Mouse (Mus musculus) adrenal gland, postnatal 25 days (tissue): ENCODE measurements around the gene Dbn1. TPM values are rescaled to one million over a fixed set of nuclear protein-coding genes. Genes with fewer than 3 reads are reported as not detected.
"Not testable (repeated sequence)": the region's sequence is repeated elsewhere in the genome, so short reads cannot be mapped to it uniquely, and the experiment has no call there.

Experiments used
- DNase-seq: peaks from one replicate; pipeline ENCODE4 v3.0.0; 2021; ENCODE audit warnings: mixed read lengths
- microRNA-seq, 2 experiments: library from miRNA; unstranded; fragments of <30 nt; microRNA quantifications; one replicate each; pipeline ENCODE4 v1.2.0; 2021
- total RNA-seq: library from RNA; stranded (reverse); gene quantifications from 2 replicates; pipeline ENCODE4 v1.2.3, GENCODE M21; 2021

Dbn1 gene
- total RNA-seq, 1 experiment from 2014 or later: 19.1 TPM

- no peak for DNase-seq
Observed at GRCm38 (mm10) chr13:55449679-55450441, 38.1 kb downstream of the Dbn1 start.

DNA sequence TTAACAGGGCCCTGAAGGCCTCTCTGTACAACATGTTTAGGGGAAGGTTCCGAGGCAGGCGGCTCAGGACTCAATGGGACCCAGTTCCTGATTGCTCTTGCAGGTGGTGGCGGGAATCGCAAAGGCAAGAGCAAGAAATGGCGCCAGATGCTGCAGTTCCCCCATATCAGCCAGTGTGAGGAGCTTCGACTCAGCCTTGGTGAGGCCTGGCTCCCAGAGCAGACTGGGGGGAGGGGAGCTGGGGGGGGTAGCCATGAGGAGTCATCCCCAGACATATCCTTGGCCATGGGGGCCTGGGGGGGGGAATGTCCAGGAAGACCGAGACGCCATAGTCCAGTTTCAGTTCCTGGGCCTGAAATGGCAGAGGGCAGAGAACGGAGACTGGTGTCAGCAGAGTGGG, 38.7 kb downstream of the Dbn1 start:
- peak; percentile 1 for DNase-seq

- peak; percentile 0 for DNase-seq
Observed at GRCm38 (mm10) chr13:55448131-55448530, 39.8 kb downstream of the Dbn1 start.

- DNase-seq: no peak
Observed at GRCm38 (mm10) chr13:55447543-55447943, 40.4 kb downstream of the Dbn1 start.

DNA sequence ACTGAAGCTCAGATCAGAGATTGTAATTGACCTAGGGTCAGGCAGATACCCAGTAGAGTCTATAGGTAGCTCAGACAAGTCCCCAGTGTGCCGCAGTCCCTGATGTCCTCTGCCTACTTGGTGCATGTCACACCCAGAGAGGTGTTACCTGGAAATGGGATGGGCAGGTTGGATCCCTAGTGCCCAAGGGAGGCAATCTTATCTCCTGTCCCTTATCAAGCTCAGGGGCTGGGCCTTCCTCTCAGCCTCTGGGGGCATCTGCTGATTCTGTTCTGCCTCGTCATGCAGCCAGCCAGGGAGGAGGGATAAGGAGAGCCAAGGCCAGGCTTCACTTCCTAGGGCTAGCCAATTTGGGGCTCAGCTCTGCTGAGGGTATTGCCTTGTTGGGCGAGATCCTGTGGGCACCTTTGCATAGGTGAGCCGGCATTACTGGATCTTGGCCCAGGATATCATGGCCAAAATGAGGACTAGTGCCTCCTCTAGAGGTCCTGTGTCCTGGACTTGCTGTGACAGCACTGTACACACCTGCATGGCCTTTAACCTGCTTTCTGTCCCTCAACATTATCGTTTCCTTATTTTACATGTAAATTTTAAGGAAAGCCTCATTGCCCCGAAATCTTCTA, 41.3 kb downstream of the Dbn1 start:
- peak; percentile 1 for DNase-seq

GRCm38 (mm10) chr13:55445361-55446091, 42.4 kb downstream of the Dbn1 start:
- no peak for DNase-seq

- DNase-seq: peak; percentile 99
Observed at GRCm38 (mm10) chr13:55444937-55445315, 43.0 kb downstream of the Dbn1 start, which contains the start of gene Grk6. Gene Grk6 (plus strand): TSS chr13:55445072.

GRCm38 (mm10) chr13:55444286-55444936, 43.5 kb downstream of the Dbn1 start:
- peak; percentile 85 for DNase-seq

- no peak for DNase-seq
Observed at GRCm38 (mm10) chr13:55443799-55444285, 44.1 kb downstream of the Dbn1 start.

DNA sequence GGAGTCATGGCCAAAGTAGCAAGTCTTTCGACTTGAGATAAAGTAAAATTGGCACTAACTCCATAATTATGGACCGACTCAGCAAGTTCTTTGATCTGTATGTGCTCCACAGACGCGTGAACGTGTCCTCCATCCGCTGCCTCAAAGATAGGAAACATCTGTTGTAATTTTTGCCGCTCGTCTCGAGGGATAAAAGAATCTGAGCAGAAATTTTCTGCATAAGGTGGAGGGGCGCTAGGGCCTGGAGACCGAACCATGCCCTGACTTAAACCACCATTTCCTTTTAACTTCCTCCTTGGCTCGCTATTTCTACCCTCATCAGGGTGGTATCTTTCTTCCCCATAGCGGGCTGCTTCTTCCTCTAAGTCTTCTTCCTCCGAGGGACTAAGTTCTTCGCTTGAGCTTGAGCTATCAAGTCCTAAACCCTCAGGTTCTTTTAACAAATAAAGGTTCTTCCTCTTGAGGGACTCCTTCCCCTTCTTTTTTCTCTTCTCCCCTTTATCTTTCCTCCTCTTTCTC, 50.7 kb downstream of the Dbn1 start:
- not testable (repeated sequence) for DNase-seq

DNA sequence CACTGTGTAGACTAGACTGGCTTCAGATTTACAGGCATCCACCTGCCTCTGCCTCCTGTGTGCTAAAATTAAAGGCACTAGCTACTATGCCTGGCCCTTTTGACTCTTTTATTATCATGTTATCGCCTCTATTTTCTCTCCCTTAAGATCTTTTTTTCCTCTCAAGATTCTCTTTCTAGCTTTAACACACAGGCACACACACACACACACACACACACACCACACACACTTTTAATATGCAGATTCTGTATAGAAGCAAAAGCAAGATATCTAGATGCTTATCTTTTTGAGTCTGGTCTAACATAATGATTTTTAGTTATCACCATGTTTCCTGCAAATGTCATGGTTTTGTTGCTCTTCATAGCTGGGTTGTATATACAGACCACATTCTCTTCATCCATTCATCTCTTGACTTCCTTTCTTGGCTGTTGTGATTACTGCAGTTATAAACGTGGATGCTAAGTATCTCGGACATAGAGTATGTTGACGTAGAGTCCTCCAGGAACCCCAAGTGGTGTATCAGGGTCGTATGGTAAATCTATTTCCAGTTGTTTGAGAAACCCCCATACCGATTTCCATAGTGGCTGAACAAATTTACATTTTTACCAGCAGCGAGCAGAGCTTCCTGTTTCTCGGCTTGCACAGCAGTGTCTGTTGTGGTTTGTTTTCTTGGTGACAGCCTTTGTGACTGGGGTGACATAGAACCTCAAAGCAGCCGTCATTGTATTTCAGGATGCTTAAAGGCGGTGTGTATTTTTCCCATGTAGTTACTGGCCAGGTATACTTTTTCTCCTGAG, 55.8 kb downstream of the Dbn1 start:
- no peak for DNase-seq

GRCm38 (mm10) chr13:55430566-55430965, 57.3 kb downstream of the Dbn1 start:
- DNase-seq: peak; percentile 46

DNA sequence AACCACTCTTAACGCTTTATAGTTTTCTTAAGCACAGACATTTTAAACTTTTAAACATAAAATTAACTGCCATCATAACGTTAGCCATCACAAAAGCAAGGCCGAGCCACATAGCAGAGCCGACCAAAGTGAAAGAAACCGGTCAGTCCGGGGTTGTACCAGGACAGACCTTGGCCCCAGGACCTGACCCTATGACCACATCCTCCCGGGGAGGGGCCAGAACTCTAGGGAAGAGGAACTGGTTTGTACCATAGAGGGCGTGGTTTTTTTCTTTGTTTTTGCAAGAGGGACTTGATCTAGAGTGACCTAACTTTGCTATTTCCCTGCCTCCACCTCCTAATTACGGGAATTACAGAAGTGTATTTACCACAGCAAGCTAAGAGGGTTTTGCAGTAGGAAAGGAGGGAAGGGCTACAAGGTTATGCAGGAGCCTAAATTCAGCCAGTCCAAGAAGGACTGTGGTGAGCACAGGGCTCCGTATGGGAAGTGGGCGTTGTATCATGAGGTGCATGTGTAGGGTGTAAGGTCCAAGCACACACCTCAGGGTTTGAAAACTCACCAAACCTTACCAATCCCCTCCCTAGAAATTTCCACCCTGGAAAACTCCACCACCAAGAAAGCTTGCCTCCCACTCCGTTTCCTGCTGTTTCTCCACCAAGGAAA, 58.6 kb downstream of the Dbn1 start:
- peak; percentile 58 for DNase-seq

DNA sequence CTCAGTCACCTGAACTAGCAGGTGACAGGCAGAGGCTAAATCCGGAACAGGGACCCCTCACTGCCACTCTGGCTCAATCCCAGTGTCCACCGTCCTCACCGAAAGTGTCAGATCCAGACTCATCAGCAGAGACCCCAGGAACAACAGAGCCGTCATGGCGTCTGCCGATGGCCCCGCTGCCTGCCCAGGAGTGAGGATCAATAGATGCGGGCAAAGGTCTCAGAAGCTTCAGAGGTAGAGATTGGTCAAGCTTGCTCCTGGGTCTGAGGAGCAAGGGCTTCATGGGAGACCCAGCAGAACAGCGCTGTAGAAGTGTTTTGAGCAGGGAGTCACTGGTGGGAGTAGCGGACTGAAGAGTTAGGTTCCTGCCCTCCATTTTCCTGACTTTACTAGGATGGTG, 61.3 kb downstream of the Dbn1 start, which contains the start of gene F12:
Gene F12, minus strand, starts transcription at position 181 of the 400 bp plus-strand sequence.
- no peak for DNase-seq

Small RNA genes lying within 50 kb of the gene (microRNA-seq; reads per million reads assigned to microRNA genes)
- gene Mir6943: 0.69 to 1.8 reads per million in 2 experiments
- gene Mir6944: 1.0 to 3.2 reads per million in 2 experiments
- gene Mir6945: 0 to 0.69 reads per million in 2 experiments

Other genes starting within 250 kb of the Dbn1 start
- 153 and 156 TPM in 2 replicates for gene Prelid1, start 167.6 kb downstream of the Dbn1 start, total RNA-seq
- gene Rab24, start 166.2 kb downstream of the Dbn1 start, total RNA-seq: 58.0 and 87.0 TPM in 2 replicates
- 5.0 and 8.3 TPM in 2 replicates for gene Mxd3, start 158.3 kb downstream of the Dbn1 start, total RNA-seq
- 107 and 109 TPM in 2 replicates for gene Lman2, start 125.3 kb downstream of the Dbn1 start, total RNA-seq
- gene Rgs14, start 118.4 kb downstream of the Dbn1 start, total RNA-seq: 0.70 and 0.86 TPM in 2 replicates
- gene Slc34a1, start 89.9 kb downstream of the Dbn1 start, total RNA-seq: not detected in 2 replicates
- not detected in 2 replicates for gene Pfn3, start 72.9 kb downstream of the Dbn1 start, total RNA-seq
- gene F12, start 61.3 kb downstream of the Dbn1 start, total RNA-seq: 0.15 and 3.3 TPM in 2 replicates
- 47.9 and 62.1 TPM in 2 replicates for gene Grk6, start 43.0 kb downstream of the Dbn1 start, total RNA-seq
- 3.8 and 3.9 TPM in 2 replicates for gene Prr7, start 23.8 kb downstream of the Dbn1 start, total RNA-seq
- 17.6 and 18.7 TPM in 2 replicates for gene Pdlim7, start 25.6 kb upstream of the Dbn1 start, total RNA-seq
- gene Dok3, start 41.2 kb upstream of the Dbn1 start, total RNA-seq: 3.4 and 4.4 TPM in 2 replicates
- gene Ddx41, start 48.5 kb upstream of the Dbn1 start, total RNA-seq: 52.6 and 57.3 TPM in 2 replicates
- gene Fam193b, start 83.0 kb upstream of the Dbn1 start, total RNA-seq: 75.2 and 75.3 TPM in 2 replicates
- 144 and 170 TPM in 2 replicates for gene Tmed9, start 85.6 kb upstream of the Dbn1 start, total RNA-seq
- gene B4galt7, start 111.8 kb upstream of the Dbn1 start, total RNA-seq: 16.4 and 19.7 TPM in 2 replicates
- gene Caml, start 134.9 kb upstream of the Dbn1 start, total RNA-seq: 37.4 and 37.7 TPM in 2 replicates
- 39.2 and 48.2 TPM in 2 replicates for gene Ddx46, start 146.9 kb upstream of the Dbn1 start, total RNA-seq
- gene B230219D22Rik, start 205.0 kb upstream of the Dbn1 start, total RNA-seq: 59.9 and 65.1 TPM in 2 replicates
- gene Txndc15, start 226.5 kb upstream of the Dbn1 start, total RNA-seq: 58.1 and 65.7 TPM in 2 replicates
- 62.0 and 83.2 TPM in 2 replicates for gene Pcbd2, start 239.3 kb upstream of the Dbn1 start, total RNA-seq